Mouse (Mus musculus): ENCODE measurements around the gene Sgk2.

DNA sequence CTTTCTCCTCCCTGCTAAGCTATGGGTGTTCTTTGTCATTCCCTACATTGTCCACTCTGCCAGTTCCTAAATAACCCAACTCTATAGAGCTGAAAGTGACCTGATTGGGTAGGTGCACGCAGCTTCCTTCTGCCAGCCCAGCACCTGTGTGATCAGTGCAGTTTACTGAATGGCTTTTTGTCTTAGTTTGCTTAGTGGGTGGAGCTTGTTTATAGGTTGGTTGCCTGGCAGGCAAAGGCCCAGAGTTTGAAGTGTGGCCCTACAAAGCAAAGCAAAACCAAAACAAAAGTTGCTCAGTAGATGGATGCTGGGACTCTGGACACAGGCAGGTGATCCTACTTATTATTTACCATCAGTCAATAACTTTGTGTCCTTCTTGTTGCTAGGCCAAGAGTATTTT lies 64.6 kb downstream of the Sgk2 start:
- TF ChIP-seq CTCF (IDR thresholded peaks at IDR 0.05; ENCODE audit: extremely low read depth, insufficient read length, insufficient replicate concordance, low read depth, low read length) (no peak), POLR2A (IDR thresholded peaks at IDR 0.05; ENCODE audit: low read depth, low read length) (no peak)
